Mouse (Mus musculus) hindbrain, postnatal 0 days (tissue): ENCODE measurements at regions not wholly inside any gene's neighbourhood (a gene's known extent, or its start where the extent isn't known, plus 50 kb on each side); places are given as distances from the start of the nearest gene placed in this dataset.
A peak's percentile ranks its signal among the peaks of the same experiment; 100 is the strongest.

Experiments used
- ATAC-seq: fragments of 200-750 bp; cut with Nextera tagmentation; 2 replicates; pipeline ENCODE4 v1.8.0; 2017; ENCODE audit warnings: mild to moderate bottlenecking, moderate TSS enrichment, moderate library complexity
- DNase-seq: peaks from one replicate; pipeline ENCODE4 v3.0.0-alpha.2; 2015; ENCODE audit warnings: low spot score
- H3K27ac ChIP-seq: fragments of 300-500 bp; sonication (generic); 2 replicates; pipeline ENCODE4 v1.5.1; 2014; ENCODE audit warnings: mild to moderate bottlenecking
- H3K27me3 ChIP-seq: fragments of 300-500 bp; sonication (generic); 2 replicates; pipeline ENCODE4 v1.6.1; 2014; ENCODE audit warnings: low read length, mixed read lengths; ENCODE audit not compliant: insufficient read depth
- H3K36me3 ChIP-seq: fragments of 300-500 bp; sonication (generic); 2 replicates; pipeline ENCODE4 v1.6.1; 2014; ENCODE audit warnings: low read length, mixed read lengths; ENCODE audit not compliant: insufficient read depth
- H3K4me1 ChIP-seq: fragments of 300-500 bp; sonication (generic); 2 replicates; pipeline ENCODE4 v1.6.1; 2014; ENCODE audit warnings: antibody characterized with exemption, low read length, mixed read lengths; ENCODE audit not compliant: insufficient read depth
- H3K4me2 ChIP-seq: fragments of 300-500 bp; sonication (generic); 2 replicates; pipeline ENCODE4 v1.6.1; 2014; ENCODE audit warnings: low read depth, mild to moderate bottlenecking, low read length, moderate library complexity, mixed read lengths
- H3K4me3 ChIP-seq: fragments of 300-500 bp; sonication (generic); 2 replicates; pipeline ENCODE4 v1.5.1; 2014; ENCODE audit warnings: low read length
- H3K9ac ChIP-seq: fragments of 300-500 bp; sonication (generic); replicated peaks from 2 replicates; pipeline ENCODE4 v1.6.1; 2014; ENCODE audit warnings: mild to moderate bottlenecking, low read length, moderate library complexity, mixed read lengths
- H3K9me3 ChIP-seq: fragments of 300-500 bp; sonication (generic); 2 replicates; pipeline ENCODE4 v1.6.1; 2016; ENCODE audit warnings: low read length, mixed read lengths
- CTCF ChIP-seq: IDR thresholded peaks from 2 replicates; pipeline ENCODE4 v1.5.1; 2016; ENCODE audit warnings: antibody characterized with exemption, control low read depth, low read depth
- WGBS: fragments of 180-500 bp; shearing (Covaris S2); extraction: QIAGEN DNeasy Blood & Tissue Kit; methylation state at CpG from one replicate; pipeline ENCODE4 v1.1.7; 2014; 5-methylcytosine and 5-hydroxymethylcytosine counted together

DNA sequence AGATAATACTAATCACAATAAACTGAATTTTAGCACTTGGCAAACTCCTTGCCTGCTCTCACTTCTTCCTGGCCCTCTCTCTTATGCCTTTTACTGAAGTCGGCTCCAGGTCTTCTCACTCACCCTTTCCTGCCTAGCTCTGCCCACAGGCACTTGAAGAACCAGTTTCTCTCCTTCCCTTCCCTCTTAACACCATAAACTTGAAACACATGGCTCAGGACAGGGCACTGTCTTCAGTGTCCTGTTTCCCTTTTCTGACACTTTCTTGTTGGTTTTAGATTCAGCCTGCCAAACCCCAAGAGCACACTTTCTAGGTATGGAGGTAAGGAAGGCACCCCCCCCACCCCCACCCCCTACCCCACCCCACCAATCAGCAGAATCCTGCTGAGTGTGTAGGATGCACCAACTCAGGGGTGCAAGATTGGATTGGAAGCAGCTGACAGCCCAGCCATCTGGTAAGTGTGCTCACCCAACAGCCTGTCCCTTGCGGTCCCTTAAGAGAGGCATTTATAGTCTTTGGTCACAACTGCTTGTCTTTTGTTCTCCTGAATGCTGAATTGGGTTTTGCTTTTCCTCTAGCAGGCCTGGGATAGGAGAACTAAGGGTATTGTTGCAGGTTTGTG is 177.6 kb upstream of the Maf start:
- ATAC-seq (no peak), DNase-seq (no peak)
- H3K27me3 ChIP-seq, result no peaks in the 10 kb centered on the region
- no peak overlapping the region for H3K27ac ChIP-seq
- no peak overlapping the region for H3K4me2 ChIP-seq
- no peaks in the 10 kb centered on the region for H3K36me3 ChIP-seq
- no peak overlapping the region for H3K9ac ChIP-seq
- no peaks in the 10 kb centered on the region for H3K4me1 ChIP-seq
- no peak for TF ChIP-seq CTCF
- WGBS, result 65% methylated on average over 2 of the region's 2 CpGs
- H3K4me3 ChIP-seq, result no peak overlapping the region
- H3K9me3 ChIP-seq, result no peaks in the 10 kb centered on the region

DNA sequence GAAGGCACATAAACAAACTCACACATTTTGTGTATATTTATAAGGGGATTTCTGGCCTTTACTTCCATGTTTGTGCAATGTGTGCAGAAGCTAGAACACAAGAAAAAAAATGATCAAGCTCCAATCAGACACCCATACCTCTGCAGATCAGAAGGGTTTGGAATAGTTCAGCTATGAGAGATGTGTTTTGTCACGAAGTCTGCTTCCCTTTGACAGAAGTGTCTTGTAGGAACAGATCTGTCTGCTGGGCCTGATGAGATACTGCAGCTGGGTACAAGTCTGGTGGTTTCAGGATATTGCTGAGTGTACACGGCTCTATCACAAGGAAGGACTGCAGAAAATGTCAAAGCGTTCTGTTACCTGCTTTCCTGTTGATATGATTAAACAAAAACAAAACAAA is 176.2 kb upstream of the Maf start:
- Histone ChIP-seq H3K27ac (no peak overlapping the region), H3K27me3 (no peaks in the 10 kb centered on the region), H3K4me2 (no peak overlapping the region), H3K9ac (no peak overlapping the region), H3K4me3 (no peak overlapping the region), H3K9me3 (no peaks in the 10 kb centered on the region), H3K36me3 (no peaks in the 10 kb centered on the region), H3K4me1 (no peaks in the 10 kb centered on the region)
- DNase-seq, result no peak
- WGBS, result 81% methylated on average over 3 of the region's 3 CpGs
- ATAC-seq, result no peak
- no peak for TF ChIP-seq CTCF

DNA sequence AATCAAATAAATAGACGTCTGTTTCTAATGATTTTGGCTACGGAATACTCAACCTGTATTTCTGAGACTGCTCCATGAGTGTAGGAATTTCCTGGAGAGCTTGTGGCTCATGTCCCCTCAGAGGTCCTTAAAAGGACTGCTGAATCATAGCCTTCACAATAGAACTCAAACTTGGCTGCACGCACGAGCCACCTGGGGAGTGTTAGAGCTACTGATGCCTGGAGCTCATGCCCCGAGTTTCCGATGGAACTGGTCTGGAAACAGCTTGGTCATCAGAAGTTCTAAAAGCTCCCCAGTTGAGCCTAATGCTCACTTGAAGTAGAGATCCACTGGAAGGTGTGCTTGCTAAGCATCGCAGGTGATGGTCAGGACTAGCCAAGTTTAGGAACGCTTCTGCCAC is 174.3 kb upstream of the Maf start:
- no peak overlapping the region for H3K27ac ChIP-seq
- H3K4me1 ChIP-seq, result no peaks in the 10 kb centered on the region
- no peak overlapping the region for H3K4me2 ChIP-seq
- H3K36me3 ChIP-seq, result no peaks in the 10 kb centered on the region
- H3K9me3 ChIP-seq, result no peaks in the 10 kb centered on the region
- TF ChIP-seq CTCF, result no peak
- H3K27me3 ChIP-seq, result no peaks in the 10 kb centered on the region
- 83% methylated on average over 8 of the region's 8 CpGs for WGBS
- ATAC-seq, result no peak
- no peak overlapping the region for H3K9ac ChIP-seq
- H3K4me3 ChIP-seq, result no peak overlapping the region
- no peak for DNase-seq

DNA sequence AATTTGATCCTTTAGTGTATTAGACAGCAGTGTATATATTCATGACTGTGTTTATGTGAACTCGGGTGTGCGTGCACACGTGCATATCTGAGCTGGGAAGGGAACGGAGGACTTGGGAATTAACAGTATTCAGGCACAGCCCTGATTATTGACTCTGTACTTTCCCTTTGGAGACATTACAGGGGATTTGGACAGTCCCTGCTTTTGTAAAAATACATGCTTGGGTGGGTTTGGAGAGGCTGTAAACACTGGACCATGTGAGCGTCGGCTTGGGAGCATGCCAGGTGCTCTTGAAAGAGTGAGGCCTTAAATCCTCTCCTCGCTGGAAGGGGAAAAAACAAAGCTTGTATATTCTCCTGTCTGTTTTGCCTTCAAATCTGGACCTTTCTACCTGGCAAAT is 167.2 kb upstream of the Maf start:
- no peak for ATAC-seq
- Histone ChIP-seq H3K9ac (no peak overlapping the region), H3K4me1 (0 out of 2 replicates have a peak, but pooled peaks cover 3% of the 10 kb centered on the region), H3K27ac (no peak overlapping the region), H3K36me3 (no peaks in the 10 kb centered on the region), H3K9me3 (no peaks in the 10 kb centered on the region), H3K4me2 (no peak overlapping the region), H3K4me3 (no peak overlapping the region), H3K27me3 (no peaks in the 10 kb centered on the region)
- DNase-seq, result peak; percentile 78
- WGBS, result 40% methylated on average over 7 of the region's 7 CpGs
- TF ChIP-seq CTCF, result no peak

DNA sequence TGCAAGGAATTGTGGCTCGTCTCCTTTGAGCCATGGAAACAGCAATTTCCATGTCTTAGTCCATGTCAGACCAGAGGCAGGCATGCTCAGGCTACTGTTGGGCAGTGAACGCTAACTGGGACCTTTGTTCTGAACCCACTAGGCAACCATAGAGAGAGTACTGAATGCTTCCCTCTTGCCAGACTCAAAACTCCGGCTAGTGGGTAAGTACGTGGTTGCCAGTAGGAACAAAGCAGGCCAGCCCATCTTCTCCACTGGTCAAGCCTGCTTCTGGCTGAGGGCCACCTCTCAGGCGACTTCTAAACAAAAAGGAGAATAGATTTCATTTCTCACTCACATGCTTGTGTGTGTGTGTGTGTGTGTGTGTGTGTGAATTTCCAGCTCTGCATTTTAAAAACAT is 163.8 kb upstream of the Maf start:
- H3K27ac ChIP-seq, result no peak overlapping the region
- ATAC-seq, result peak; percentile 83
- H3K4me3 ChIP-seq, result no peak overlapping the region
- no peak overlapping the region for H3K4me2 ChIP-seq
- H3K27me3 ChIP-seq, result no peaks in the 10 kb centered on the region
- H3K9me3 ChIP-seq, result no peaks in the 10 kb centered on the region
- WGBS, result 36% methylated on average over 5 of the region's 5 CpGs
- peak; percentile 55 for DNase-seq
- H3K36me3 ChIP-seq, result no peaks in the 10 kb centered on the region
- TF ChIP-seq CTCF, result no peak
- H3K4me1 ChIP-seq, result 0 out of 2 replicates have a peak, but pooled peaks cover 3% of the 10 kb centered on the region
- H3K9ac ChIP-seq, result no peak overlapping the region

DNA sequence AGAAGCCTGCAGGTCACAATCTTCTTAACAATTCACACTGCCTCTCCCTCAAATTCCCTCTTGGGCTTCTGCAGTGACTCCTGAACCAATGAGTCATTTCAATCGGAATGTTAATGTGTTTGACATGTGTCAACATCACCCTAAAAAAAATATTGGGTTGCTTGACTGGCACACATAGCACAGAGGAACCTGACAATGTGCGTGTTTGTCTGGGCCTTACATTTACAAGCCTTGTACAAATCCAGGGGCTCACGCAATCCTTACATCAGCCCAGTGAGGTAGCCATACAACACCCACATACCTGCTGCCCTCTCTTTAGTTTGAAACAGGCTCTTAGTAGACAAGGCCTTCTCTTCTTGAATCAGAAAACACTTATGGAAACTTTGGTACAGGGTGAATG is 153.8 kb upstream of the Maf start:
- Histone ChIP-seq H3K4me2 (no peak overlapping the region), H3K36me3 (no peaks in the 10 kb centered on the region), H3K27me3 (no peaks in the 10 kb centered on the region), H3K9ac (no peak overlapping the region), H3K4me3 (no peak overlapping the region), H3K4me1 (no peaks in the 10 kb centered on the region), H3K27ac (no peak overlapping the region), H3K9me3 (no peaks in the 10 kb centered on the region)
- DNase-seq, result no peak
- no peak for TF ChIP-seq CTCF
- 90% methylated on average over 3 of the region's 3 CpGs for WGBS
- no peak for ATAC-seq

DNA sequence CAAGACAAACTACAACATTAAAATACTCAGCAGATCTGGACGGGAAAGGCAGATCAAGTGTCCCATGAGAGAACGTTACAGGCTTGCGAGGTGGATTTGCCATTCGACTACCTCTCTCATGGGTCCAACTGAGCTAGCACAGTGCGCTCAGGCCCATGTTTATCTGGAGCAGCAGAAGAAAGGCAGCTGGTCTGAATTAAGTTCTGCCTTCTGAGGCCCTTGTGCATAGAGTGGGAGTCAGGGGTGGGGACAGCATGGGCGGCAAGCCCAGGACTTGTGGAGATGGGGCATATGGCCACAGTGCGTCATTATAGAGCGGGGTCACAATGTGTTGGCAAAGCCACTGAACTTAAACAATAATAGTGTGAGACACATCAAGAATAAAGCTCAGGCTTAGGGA is 151.8 kb upstream of the Maf start:
- Histone ChIP-seq H3K27ac (no peak overlapping the region), H3K4me1 (no peaks in the 10 kb centered on the region), H3K27me3 (no peaks in the 10 kb centered on the region), H3K9ac (no peak overlapping the region), H3K36me3 (no peaks in the 10 kb centered on the region), H3K4me2 (no peak overlapping the region), H3K4me3 (no peak overlapping the region), H3K9me3 (no peaks in the 10 kb centered on the region)
- no peak for TF ChIP-seq CTCF
- 83% methylated on average over 8 of the region's 8 CpGs for WGBS
- ATAC-seq (no peak), DNase-seq (no peak)
